Mouse (Mus musculus): ENCODE measurements around the gene Ctdspl.

Ctdspl gene

GRCm38 (mm10) chr9:118926111-118926650 is at the start of gene Ctdspl:
Gene Ctdspl (plus strand): TSS chr9:118926453.
- peak; percentile 60 to 80 for DNase-seq

- DNase-seq = no peak
These were observed 49.4 kb upstream of the Ctdspl start for GRCm38 (mm10) chr9:118876902-118877301.

- no peak for DNase-seq
These were observed 48.8 kb upstream of the Ctdspl start for GRCm38 (mm10) chr9:118877365-118878008.

- DNase-seq = no peak
These were observed 47.7 kb upstream of the Ctdspl start for GRCm38 (mm10) chr9:118878596-118878995.

- peak in 1 of 2 experiments; percentile 49 for DNase-seq
These were observed 44.8 kb upstream of the Ctdspl start for GRCm38 (mm10) chr9:118881281-118881945.

- no peak for DNase-seq
These were observed 44.3 kb upstream of the Ctdspl start for GRCm38 (mm10) chr9:118881946-118882284.

- no peak for DNase-seq
These were observed 43.1 kb upstream of the Ctdspl start for GRCm38 (mm10) chr9:118883150-118883549.

GRCm38 (mm10) chr9:118885785-118886184 is 40.5 kb upstream of the Ctdspl start:
- DNase-seq = no peak

- DNase-seq = no peak
These were observed 39.1 kb upstream of the Ctdspl start for GRCm38 (mm10) chr9:118887201-118887600.

GRCm38 (mm10) chr9:118887734-118888133 is 38.5 kb upstream of the Ctdspl start:
- DNase-seq = no peak

- no peak for DNase-seq
These were observed 36.1 kb upstream of the Ctdspl start for GRCm38 (mm10) chr9:118890149-118890548.

GRCm38 (mm10) chr9:118890645-118891044 is 35.6 kb upstream of the Ctdspl start:
- no peak for DNase-seq

- DNase-seq = no peak
These were observed 35.2 kb upstream of the Ctdspl start for GRCm38 (mm10) chr9:118891068-118891467.

GRCm38 (mm10) chr9:118891593-118891992 is 34.7 kb upstream of the Ctdspl start:
- no peak for DNase-seq

GRCm38 (mm10) chr9:118895101-118895500 is 31.2 kb upstream of the Ctdspl start:
- no peak for DNase-seq

GRCm38 (mm10) chr9:118900677-118901076 is 25.6 kb upstream of the Ctdspl start:
- no peak for DNase-seq

- no peak for DNase-seq
These were observed 24.3 kb upstream of the Ctdspl start for GRCm38 (mm10) chr9:118901917-118902316.

GRCm38 (mm10) chr9:118907934-118908620 is 18.2 kb upstream of the Ctdspl start:
- DNase-seq = peak; percentile 82 to 86

- DNase-seq = no peak
These were observed 13.2 kb upstream of the Ctdspl start for GRCm38 (mm10) chr9:118913048-118913447.

- no peak for DNase-seq
These were observed 12.6 kb upstream of the Ctdspl start for GRCm38 (mm10) chr9:118913613-118914012.

GRCm38 (mm10) chr9:118914589-118914988 is 11.7 kb upstream of the Ctdspl start:
- no peak for DNase-seq

GRCm38 (mm10) chr9:118915290-118915689 is 11.0 kb upstream of the Ctdspl start:
- peak; percentile 61 to 62 for DNase-seq

- DNase-seq = peak; percentile 74 to 87
These were observed 6.5 kb upstream of the Ctdspl start for GRCm38 (mm10) chr9:118919672-118920186.
